Mouse (Mus musculus): ENCODE measurements around the gene 1700040F15Rik. TPM values are rescaled to one million over a fixed set of nuclear protein-coding genes. Genes with fewer than 3 reads are reported as not detected.
"Not testable (repeated sequence)": the region's sequence is repeated elsewhere in the genome, so short reads cannot be mapped to it uniquely, and the experiment has no call there.

Gene 1700040F15Rik
- not detected in 2 replicates for polyA plus RNA-seq (2015; fragmentation: Nextera tagmentation; extraction: Ambion mirVana)

GRCm38 (mm10) chrY:61101947-61102346, at the start of gene 1700040F15Rik:
TSS of gene 1700040F15Rik (plus strand) at chrY:61102247.
- not testable (repeated sequence) for DNase-seq (ENCODE audit: low spot score); H3K27ac ChIP-seq (replicated peaks); H3K4me1 ChIP-seq (replicated peaks; ENCODE audit: control insufficient read depth, insufficient read depth); H3K4me3 ChIP-seq (ENCODE audit: low read depth, low read length); H3K4me2 ChIP-seq (replicated peaks; ENCODE audit: low read depth); ATAC-seq (ENCODE audit: low FRiP score, low TSS enrichment); H3K9me3 ChIP-seq (ENCODE audit: control insufficient read depth, low read length); H3K9ac ChIP-seq (ENCODE audit: low read length); H3K27me3 ChIP-seq (ENCODE audit: control insufficient read depth, insufficient read depth, low read length); H3K36me3 ChIP-seq (ENCODE audit: control insufficient read depth, insufficient read depth, low read length)
- WGBS: no CpG with 5 or more reads among the region's 8 CpGs
